Mouse (Mus musculus): ENCODE results near the gene Gtf3c1. TPM values are rescaled to one million over a fixed set of nuclear protein-coding genes. Genes with fewer than 3 reads are reported as not detected.
"Not testable (repeated sequence)": the region's sequence is repeated elsewhere in the genome, so short reads cannot be mapped to it uniquely, and the experiment has no call there.

The Gtf3c1 gene
- polyA plus RNA-seq, 1 experiment: 25.8 TPM

DNA sequence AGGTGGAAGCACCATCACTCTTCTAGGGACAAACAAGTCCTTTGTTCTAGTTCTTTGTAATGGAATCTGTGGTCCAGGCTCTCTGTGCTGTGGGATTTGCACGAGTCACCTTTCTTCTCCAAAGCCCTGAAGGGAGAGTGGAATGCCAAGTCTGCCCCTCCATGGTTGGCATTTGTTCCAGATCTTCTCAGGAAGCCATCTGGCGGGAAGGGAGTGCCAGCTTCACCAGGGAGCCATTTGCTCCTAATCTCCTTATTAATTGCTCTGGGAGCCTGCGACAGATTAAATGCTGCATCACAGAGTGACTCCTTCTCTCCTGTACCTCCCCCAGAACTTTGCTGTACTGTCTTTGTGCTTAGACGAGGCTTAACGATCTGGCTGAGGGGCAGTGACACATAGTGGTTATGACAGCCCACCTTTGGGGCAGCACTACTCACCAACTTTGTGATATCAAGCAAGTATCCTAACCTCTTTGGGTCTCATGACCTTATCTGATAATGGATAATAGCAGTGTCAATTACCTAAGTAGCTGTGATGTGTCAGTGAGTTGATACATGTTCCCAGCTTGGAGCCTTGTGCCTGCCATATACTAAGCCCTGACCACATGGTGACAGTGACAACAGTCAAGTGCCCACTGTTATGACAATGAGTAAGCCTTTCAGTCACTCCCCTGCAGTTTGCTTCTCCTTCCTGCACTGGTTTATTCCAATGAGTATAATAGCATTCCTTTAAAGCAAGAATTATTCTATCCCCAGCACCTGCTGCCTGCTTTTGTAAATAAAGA is 15.8 kb upstream of the Gtf3c1 start:
- Histone ChIP-seq H3K4me1 (ENCODE audit: control insufficient read depth, insufficient read depth, insufficient read length) (no peaks in the 10 kb centered on the region), H3K36me3 (ENCODE audit: control insufficient read depth, insufficient read depth, low read length) (no peaks in the 10 kb centered on the region), H3K27me3 (ENCODE audit: control insufficient read depth, insufficient read depth, low read length) (no peaks in the 10 kb centered on the region), H3K27ac (ENCODE audit: insufficient read depth, low read length) (no peak overlapping the region), H3K4me3 (ENCODE audit: extremely low read depth, insufficient read depth, insufficient read length) (no peak overlapping the region)
- 88% methylated on average over 5 of the region's 5 CpGs for WGBS
- DNase-seq (ENCODE audit: low read depth in 1 of 2, low spot score in 2 of 2): no peak
- no peak for TF ChIP-seq CTCF (IDR thresholded peaks at IDR 0.05; ENCODE audit: extremely low read depth, insufficient read depth, insufficient read length, insufficient replicate concordance)
- TF ChIP-seq POLR2A (IDR thresholded peaks at IDR 0.05; ENCODE audit: low read depth, low read length): no peak

DNA sequence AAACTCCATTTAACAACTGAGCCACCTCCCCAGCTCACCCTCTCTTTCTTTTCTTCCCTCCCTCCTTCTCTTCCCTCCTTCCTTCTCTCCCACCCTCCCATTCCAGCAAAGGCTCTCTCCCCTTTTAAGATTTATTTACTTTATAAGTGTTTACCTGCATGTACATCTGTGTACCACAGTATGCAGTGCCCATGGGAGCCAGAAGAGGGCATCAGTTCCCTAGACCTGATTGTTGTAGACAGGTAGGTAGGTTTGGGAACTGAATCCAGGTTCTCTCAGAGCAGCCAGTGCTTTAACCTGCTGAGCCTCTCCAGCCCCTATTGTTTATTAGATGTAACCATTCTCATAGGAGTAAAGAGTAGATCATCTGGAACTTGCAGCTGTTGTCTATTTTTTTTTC is 14.5 kb upstream of the Gtf3c1 start:
- DNase-seq (ENCODE audit: low read depth in 1 of 2, low spot score in 2 of 2): no peak
- Histone ChIP-seq H3K4me1 (ENCODE audit: control insufficient read depth, insufficient read depth, insufficient read length) (no peaks in the 10 kb centered on the region), H3K27me3 (ENCODE audit: control insufficient read depth, insufficient read depth, low read length) (no peaks in the 10 kb centered on the region)

DNA sequence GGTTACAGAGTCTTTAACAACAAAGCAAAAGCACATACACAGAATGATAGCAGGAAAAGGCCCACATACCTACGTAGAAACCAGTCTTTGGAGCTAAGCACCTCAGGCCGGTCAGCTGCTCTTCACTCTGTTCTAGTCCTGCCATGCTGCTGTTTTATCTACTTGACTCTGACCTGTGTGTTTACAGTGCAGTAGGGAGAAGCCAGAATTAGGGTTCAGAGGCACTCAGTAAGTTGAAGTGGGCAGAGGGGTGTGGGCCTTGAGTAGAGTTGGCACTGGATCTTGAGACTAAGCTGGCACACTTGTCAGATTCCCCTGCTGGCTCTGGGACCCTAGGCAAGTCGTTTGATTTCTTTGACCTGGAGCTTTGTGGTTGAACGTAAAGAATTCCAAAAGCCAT is 13.5 kb upstream of the Gtf3c1 start:
- Histone ChIP-seq H3K27me3 (ENCODE audit: control insufficient read depth, insufficient read depth, low read length) (no peaks in the 10 kb centered on the region), H3K4me3 (ENCODE audit: extremely low read depth, insufficient read depth, insufficient read length) (no peak overlapping the region), H3K36me3 (ENCODE audit: control insufficient read depth, insufficient read depth, low read length) (no peaks in the 10 kb centered on the region), H3K27ac (ENCODE audit: insufficient read depth, low read length) (no peak overlapping the region), H3K4me1 (ENCODE audit: control insufficient read depth, insufficient read depth, insufficient read length) (no peaks in the 10 kb centered on the region)
- no peak for TF ChIP-seq POLR2A (IDR thresholded peaks at IDR 0.05; ENCODE audit: low read depth, low read length)
- WGBS: 83% methylated on average over 4 of the region's 4 CpGs
- no peak for DNase-seq (ENCODE audit: low read depth in 1 of 2, low spot score in 2 of 2)

More for the DNA sequence above, 14.5 kb upstream of the Gtf3c1 start:
- Histone ChIP-seq H3K4me3 (ENCODE audit: extremely low read depth, insufficient read depth, insufficient read length) (no peak overlapping the region), H3K27ac (ENCODE audit: insufficient read depth, low read length) (no peak overlapping the region), H3K36me3 (ENCODE audit: control insufficient read depth, insufficient read depth, low read length) (no peaks in the 10 kb centered on the region)
- TF ChIP-seq CTCF (IDR thresholded peaks at IDR 0.05; ENCODE audit: extremely low read depth, insufficient read depth, insufficient read length, insufficient replicate concordance) (no peak), POLR2A (IDR thresholded peaks at IDR 0.05; ENCODE audit: low read depth, low read length) (no peak)

DNA sequence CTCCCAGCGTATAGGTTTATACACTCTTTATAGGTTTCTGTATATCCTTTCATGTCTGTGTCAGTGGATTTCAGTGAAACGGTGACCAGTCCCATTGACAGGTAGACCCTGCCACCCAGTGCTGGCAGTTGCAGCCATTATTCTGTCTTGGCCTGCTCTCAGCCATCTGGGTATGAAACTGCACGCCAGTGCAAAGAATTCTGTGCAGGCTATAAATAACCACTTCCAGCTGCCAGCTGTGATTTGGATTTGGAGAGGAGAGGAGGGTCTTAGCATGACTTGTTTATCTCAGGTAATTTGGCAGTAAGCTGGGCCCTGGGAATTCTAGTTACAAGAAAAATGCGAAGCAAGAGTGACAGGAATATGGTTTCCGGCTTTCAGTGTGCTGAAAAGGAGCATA is 12.8 kb upstream of the Gtf3c1 start:
- no peaks in the 10 kb centered on the region for H3K4me1 ChIP-seq (ENCODE audit: control insufficient read depth, insufficient read depth, insufficient read length)
- H3K27me3 ChIP-seq (ENCODE audit: control insufficient read depth, insufficient read depth, low read length): no peaks in the 10 kb centered on the region
- TF ChIP-seq POLR2A (IDR thresholded peaks at IDR 0.05; ENCODE audit: low read depth, low read length) (no peak), CTCF (IDR thresholded peaks at IDR 0.05; ENCODE audit: extremely low read depth, insufficient read depth, insufficient read length, insufficient replicate concordance) (no peak)
- no peaks in the 10 kb centered on the region for H3K36me3 ChIP-seq (ENCODE audit: control insufficient read depth, insufficient read depth, low read length)
- no peak overlapping the region for H3K4me3 ChIP-seq (ENCODE audit: extremely low read depth, insufficient read depth, insufficient read length)
- no peak for DNase-seq (ENCODE audit: low read depth in 1 of 2, low spot score in 2 of 2)
- no peak overlapping the region for H3K27ac ChIP-seq (ENCODE audit: insufficient read depth, low read length)
- 85% methylated on average over 5 of the region's 5 CpGs for WGBS

DNA sequence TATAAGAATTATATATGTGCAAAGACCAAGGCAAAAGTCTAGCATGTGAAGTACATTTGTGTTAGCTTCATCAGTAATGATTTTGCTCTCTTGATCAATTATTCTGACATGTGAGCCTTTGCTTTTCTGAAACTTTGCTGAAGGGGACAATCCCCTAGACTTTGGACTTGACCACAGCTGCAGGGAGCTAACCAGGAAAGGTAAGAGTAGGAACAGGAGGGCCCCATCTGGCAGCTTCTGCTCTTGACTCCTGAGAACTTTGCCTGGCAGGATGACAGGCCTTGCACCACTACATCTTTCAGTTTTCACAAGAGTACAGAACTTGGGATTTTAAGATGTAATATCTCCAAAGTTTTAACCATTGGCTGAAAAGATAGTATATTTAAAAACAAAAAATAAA is 10.0 kb upstream of the Gtf3c1 start:
- no peak for TF ChIP-seq POLR2A (IDR thresholded peaks at IDR 0.05; ENCODE audit: low read depth, low read length)
- no peak for TF ChIP-seq CTCF (IDR thresholded peaks at IDR 0.05; ENCODE audit: extremely low read depth, insufficient read depth, insufficient read length, insufficient replicate concordance)
- no peak for DNase-seq (ENCODE audit: low read depth in 1 of 2, low spot score in 2 of 2)
- no peaks in the 10 kb centered on the region for H3K27me3 ChIP-seq (ENCODE audit: control insufficient read depth, insufficient read depth, low read length)

DNA sequence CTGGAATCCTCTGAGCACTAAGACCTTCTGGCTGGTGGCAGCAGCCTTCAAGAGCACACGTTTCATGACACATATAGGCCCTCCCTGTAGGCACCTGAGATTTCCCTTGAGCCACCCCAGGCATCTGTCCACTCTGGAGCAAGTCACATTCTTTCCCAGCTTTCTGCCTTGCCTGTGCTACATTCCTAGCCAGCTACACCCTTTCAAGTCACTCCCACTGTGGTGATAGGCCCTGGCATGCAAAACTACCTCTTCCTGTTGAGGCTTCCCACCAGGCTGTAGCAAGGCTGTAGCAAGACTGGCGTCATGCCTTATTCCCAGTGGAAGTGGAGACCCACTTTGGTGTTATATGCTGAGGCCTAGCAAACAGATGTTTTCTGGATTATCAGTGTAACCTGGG is 9.1 kb upstream of the Gtf3c1 start:
- DNase-seq (ENCODE audit: low read depth in 1 of 2, low spot score in 2 of 2): no peak
- H3K4me3 ChIP-seq (ENCODE audit: extremely low read depth, insufficient read depth, insufficient read length): no peak overlapping the region
- H3K36me3 ChIP-seq (ENCODE audit: control insufficient read depth, insufficient read depth, low read length): no peaks in the 10 kb centered on the region
- no peaks in the 10 kb centered on the region for H3K27me3 ChIP-seq (ENCODE audit: control insufficient read depth, insufficient read depth, low read length)
- no peaks in the 10 kb centered on the region for H3K4me1 ChIP-seq (ENCODE audit: control insufficient read depth, insufficient read depth, insufficient read length)
- TF ChIP-seq POLR2A (IDR thresholded peaks at IDR 0.05; ENCODE audit: low read depth, low read length): no peak
- TF ChIP-seq CTCF (IDR thresholded peaks at IDR 0.05; ENCODE audit: extremely low read depth, insufficient read depth, insufficient read length, insufficient replicate concordance): no peak
- 71% methylated on average over 2 of the region's 2 CpGs for WGBS
- H3K27ac ChIP-seq (ENCODE audit: insufficient read depth, low read length): no peak overlapping the region

More for the DNA sequence above, 10.0 kb upstream of the Gtf3c1 start:
- H3K36me3 ChIP-seq (ENCODE audit: control insufficient read depth, insufficient read depth, low read length): no peaks in the 10 kb centered on the region
- no peak overlapping the region for H3K27ac ChIP-seq (ENCODE audit: insufficient read depth, low read length)
- no peak overlapping the region for H3K4me3 ChIP-seq (ENCODE audit: extremely low read depth, insufficient read depth, insufficient read length)
- no peaks in the 10 kb centered on the region for H3K4me1 ChIP-seq (ENCODE audit: control insufficient read depth, insufficient read depth, insufficient read length)

DNA sequence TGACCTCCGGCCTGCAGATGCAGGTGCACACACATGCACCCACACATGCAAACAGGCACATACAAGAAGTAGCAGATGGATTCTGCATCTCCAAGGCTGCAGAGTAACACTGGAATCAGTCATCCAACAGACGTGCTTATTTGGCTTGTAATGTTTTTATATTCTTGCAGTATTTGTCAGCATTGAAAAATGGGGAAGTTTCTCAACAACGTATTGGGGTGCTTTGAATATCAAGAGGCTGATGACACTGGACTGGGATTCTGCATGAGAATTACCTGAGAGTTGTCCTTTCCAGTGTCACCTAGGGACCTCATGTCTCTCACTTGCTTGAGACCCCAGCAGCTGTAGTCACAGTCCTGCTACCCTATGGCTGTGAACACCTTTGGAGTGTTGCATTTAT is 7.2 kb upstream of the Gtf3c1 start:
- DNase-seq (ENCODE audit: low read depth in 1 of 2, low spot score in 2 of 2): no peak

DNA sequence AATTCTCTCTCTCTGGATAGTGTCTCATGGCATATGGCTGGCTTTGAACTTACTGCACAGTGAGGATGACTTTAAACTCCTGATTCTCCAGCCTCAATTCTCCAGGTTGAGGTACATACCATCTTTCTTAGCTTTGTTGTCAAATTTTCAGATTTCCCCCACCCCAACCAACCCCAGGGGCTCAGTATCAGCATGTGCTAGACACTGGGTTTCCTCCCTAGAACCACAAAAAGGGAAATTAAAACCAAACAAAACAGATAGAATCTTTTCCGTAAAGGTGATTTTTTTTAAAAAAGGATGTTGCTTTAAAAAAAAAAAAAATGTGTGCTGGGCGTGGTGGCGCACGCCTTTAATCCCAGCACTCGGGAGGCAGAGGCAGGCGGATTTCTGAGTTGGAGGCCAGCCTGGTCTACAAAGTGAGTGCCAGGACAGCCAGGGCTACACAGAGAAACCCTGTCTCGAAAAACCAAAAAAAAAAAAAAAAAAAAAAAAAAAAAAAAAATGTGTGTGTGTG is 6.0 kb upstream of the Gtf3c1 start:
- H3K4me1 ChIP-seq (ENCODE audit: control insufficient read depth, insufficient read depth, insufficient read length); H3K27ac ChIP-seq (ENCODE audit: insufficient read depth, low read length); H3K4me3 ChIP-seq (ENCODE audit: extremely low read depth, insufficient read depth, insufficient read length); H3K27me3 ChIP-seq (ENCODE audit: control insufficient read depth, insufficient read depth, low read length); DNase-seq (ENCODE audit: low read depth in 1 of 2, low spot score in 2 of 2); H3K36me3 ChIP-seq (ENCODE audit: control insufficient read depth, insufficient read depth, low read length): not testable (repeated sequence)
- 51% methylated on average over 7 of the region's 7 CpGs for WGBS

More for the DNA sequence above, 7.2 kb upstream of the Gtf3c1 start:
- H3K4me3 ChIP-seq (ENCODE audit: extremely low read depth, insufficient read depth, insufficient read length): no peak overlapping the region
- H3K27me3 ChIP-seq (ENCODE audit: control insufficient read depth, insufficient read depth, low read length): no peaks in the 10 kb centered on the region
- 64% methylated on average over 3 of the region's 3 CpGs for WGBS
- TF ChIP-seq CTCF (IDR thresholded peaks at IDR 0.05; ENCODE audit: extremely low read depth, insufficient read depth, insufficient read length, insufficient replicate concordance) (no peak), POLR2A (IDR thresholded peaks at IDR 0.05; ENCODE audit: low read depth, low read length) (no peak)
- no peaks in the 10 kb centered on the region for H3K36me3 ChIP-seq (ENCODE audit: control insufficient read depth, insufficient read depth, low read length)
- no peak overlapping the region for H3K27ac ChIP-seq (ENCODE audit: insufficient read depth, low read length)
- no peaks in the 10 kb centered on the region for H3K4me1 ChIP-seq (ENCODE audit: control insufficient read depth, insufficient read depth, insufficient read length)
